Mouse (Mus musculus) brain, embryonic 14.5 days (tissue): Measurements from ENCODE around the gene Tle6.

Experiments
- CTCF ChIP-seq: fragments of 200-500 bp; IDR thresholded peaks from 2 replicates; pipeline ENCODE4 v1.5.1; 2012; ENCODE audit warnings: inconsistent platforms, mild to moderate bottlenecking, moderate library complexity, borderline replicate concordance; ENCODE audit not compliant: insufficient read depth, insufficient read length; ENCODE audit errors: extremely low read depth
- POLR2A ChIP-seq: fragments of 200-500 bp; IDR thresholded peaks from 2 replicates; pipeline ENCODE4 v1.6.1; 2012; ENCODE audit warnings: mild to moderate bottlenecking, inconsistent platforms, borderline replicate concordance; ENCODE audit not compliant: poor library complexity, insufficient read depth, insufficient read length, severe bottlenecking; ENCODE audit errors: extremely low read depth

DNA sequence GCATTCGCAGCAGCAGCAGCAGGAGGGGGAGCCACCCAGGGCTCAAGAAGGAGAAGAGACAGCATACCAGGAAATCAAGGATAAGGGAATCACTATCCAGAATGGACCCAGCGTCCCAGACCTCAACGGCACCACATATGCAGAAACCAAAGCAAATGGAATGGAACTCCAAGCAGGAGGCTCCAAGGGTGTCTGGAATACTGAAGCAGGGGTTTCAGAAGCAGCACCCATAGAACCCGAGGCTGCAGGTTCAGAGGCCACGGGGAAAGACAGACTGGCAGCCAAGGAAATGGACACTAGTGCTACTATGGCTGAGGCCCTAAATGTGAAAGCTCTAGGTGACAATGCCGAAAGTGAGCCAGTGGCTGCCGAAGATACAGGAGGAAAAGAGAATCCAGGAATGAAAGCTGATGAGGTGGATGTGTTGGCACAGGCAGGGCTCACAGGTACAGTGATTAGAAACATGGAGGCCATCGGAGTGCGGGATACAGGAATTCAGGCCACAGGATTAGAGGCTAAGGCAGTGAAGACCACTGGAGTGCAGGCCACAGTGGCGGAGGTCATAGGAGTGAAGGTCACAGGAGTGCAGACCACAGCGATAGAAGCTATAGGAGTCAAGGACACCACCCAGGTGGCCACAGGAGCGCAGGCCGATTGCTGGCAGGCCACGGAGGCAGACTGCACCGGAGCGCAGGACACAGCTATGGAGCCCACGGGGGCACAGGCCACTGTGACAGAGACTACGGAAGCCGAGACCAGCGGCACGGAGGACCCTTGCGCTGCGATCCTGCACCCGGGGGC is 42.0 kb upstream of the Tle6 start:
- TF ChIP-seq CTCF (no peak), POLR2A (no peak)
